Mouse (Mus musculus) lung, embryonic 15.5 days (tissue): ENCODE data around the gene Mad1l1. TPM values are rescaled to one million over a fixed set of nuclear protein-coding genes. Genes with fewer than 3 reads are reported as not detected.
A peak's percentile ranks its signal among the peaks of the same experiment; 100 is the strongest.

Experiments
- ATAC-seq: fragments of 200-750 bp; cut with Nextera tagmentation; 2 replicates; pipeline ENCODE4 v1.8.0; 2017; ENCODE audit warnings: moderate number of reproducible peaks, borderline replicate concordance; ENCODE audit not compliant: low FRiP score, low TSS enrichment; ENCODE audit errors: extremely low read depth
- H3K27ac ChIP-seq: fragments of 300-500 bp; sonication (generic); 2 replicates; pipeline ENCODE4 v1.5.1; 2015; ENCODE audit warnings: moderate library complexity, mild to moderate bottlenecking, inconsistent platforms
- H3K27me3 ChIP-seq: fragments of 300-500 bp; sonication (generic); 2 replicates; pipeline ENCODE4 v1.6.1; 2015; ENCODE audit warnings: inconsistent platforms
- H3K36me3 ChIP-seq: fragments of 300-500 bp; sonication (generic); 2 replicates; pipeline ENCODE4 v1.6.1; 2015; ENCODE audit warnings: inconsistent platforms
- H3K4me1 ChIP-seq: fragments of 300-500 bp; sonication (generic); 2 replicates; pipeline ENCODE4 v1.6.1; 2015; ENCODE audit warnings: inconsistent platforms
- H3K4me2 ChIP-seq: fragments of 300-500 bp; sonication (generic); 2 replicates; pipeline ENCODE4 v1.6.1; 2015; ENCODE audit warnings: inconsistent platforms, mild to moderate bottlenecking, moderate library complexity
- H3K4me3 ChIP-seq: fragments of 300-500 bp; sonication (generic); 2 replicates; pipeline ENCODE4 v1.5.1; 2015; ENCODE audit warnings: mild to moderate bottlenecking, inconsistent platforms
- H3K9ac ChIP-seq: fragments of 300-500 bp; sonication (generic); 2 replicates; pipeline ENCODE4 v1.6.1; 2015; ENCODE audit warnings: inconsistent platforms
- H3K9me3 ChIP-seq: fragments of 300-500 bp; sonication (generic); 2 replicates; pipeline ENCODE4 v1.6.1; 2016; ENCODE audit warnings: inconsistent platforms
- WGBS: fragments of 180-500 bp; shearing (Covaris S2); methylation state at CpG from one replicate; pipeline ENCODE4 v1.1.7; 2015; 5-methylcytosine and 5-hydroxymethylcytosine counted together
- polyA plus RNA-seq: library from polyadenylated mRNA; unstranded; fragments of >200 nt; fragmentation: Nextera tagmentation; extraction: Ambion mirVana; gene quantifications from 2 replicates; pipeline ENCODE4 v1.2.1, GENCODE M21; 2015

Gene Mad1l1
- polyA plus RNA-seq, 1 experiment from 2014 or later = 61.3 TPM

DNA sequence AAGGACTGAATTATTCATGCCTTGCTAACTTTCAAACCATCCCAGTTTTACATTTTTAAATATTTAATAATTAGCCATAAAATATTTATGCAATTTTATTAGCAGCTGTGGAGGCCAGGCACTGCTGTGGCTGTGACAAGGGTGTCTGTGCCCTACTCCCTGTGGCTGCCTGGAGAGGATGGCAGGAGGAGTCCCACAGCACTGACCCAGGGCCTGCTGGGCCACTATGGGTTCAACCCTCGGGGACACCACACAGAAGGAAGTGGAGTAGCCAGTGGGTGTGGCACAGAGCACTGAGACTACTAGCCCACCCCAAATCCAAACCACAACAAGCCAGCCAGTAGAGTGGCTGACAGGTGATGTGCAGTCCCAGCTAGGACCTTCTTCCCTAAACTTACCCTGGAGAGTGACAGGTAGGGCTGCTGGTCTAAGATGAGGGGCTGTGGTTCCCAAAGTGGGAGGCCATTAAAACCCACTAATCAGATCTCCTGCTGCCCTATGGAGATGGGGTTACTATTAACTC, 248.1 kb downstream of the Mad1l1 start:
- Histone ChIP-seq H3K27ac (no peak overlapping the region), H3K9me3 (no peaks in the 10 kb centered on the region), H3K4me2 (no peak overlapping the region), H3K36me3 (no peaks in the 10 kb centered on the region), H3K4me1 (0 out of 2 replicates have a peak, but pooled peaks cover 4% of the 10 kb centered on the region), H3K9ac (no peak overlapping the region), H3K27me3 (no peaks in the 10 kb centered on the region), H3K4me3 (no peak overlapping the region)
- 47% methylated on average over 1 of the region's 1 CpGs for WGBS
- no peak for ATAC-seq

DNA sequence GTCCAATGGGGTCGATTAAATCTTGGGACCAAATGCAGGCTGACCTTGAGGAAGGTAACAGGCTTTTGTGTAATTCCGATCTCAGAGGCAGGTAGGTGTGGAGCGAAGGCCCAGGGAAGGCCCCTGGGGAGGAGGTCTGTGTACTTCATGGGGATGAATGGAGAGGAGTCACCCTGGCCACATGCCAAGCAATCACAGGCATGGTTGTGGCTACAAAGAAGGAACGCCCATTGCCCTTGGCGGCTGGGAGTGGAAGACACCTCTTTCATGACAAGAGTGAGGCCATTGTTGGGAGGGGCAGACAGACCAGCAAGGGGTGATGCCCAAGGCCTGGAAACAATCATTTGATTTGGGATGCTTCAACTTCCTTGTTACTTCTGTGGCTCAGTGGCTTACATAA, 252.8 kb downstream of the Mad1l1 start:
- H3K4me2 ChIP-seq = no peak overlapping the region
- no peaks in the 10 kb centered on the region for H3K36me3 ChIP-seq
- H3K27me3 ChIP-seq = no peaks in the 10 kb centered on the region
- peak; percentile 31; the same call in 1 of the 2 replicates for ATAC-seq
- H3K27ac ChIP-seq = no peak overlapping the region
- no peak overlapping the region for H3K4me3 ChIP-seq
- H3K9me3 ChIP-seq = no peaks in the 10 kb centered on the region
- 0 out of 2 replicates have a peak, but pooled peaks cover 5% of the 10 kb centered on the region for H3K4me1 ChIP-seq
- WGBS = 60% methylated on average over 5 of the region's 5 CpGs
- no peak overlapping the region for H3K9ac ChIP-seq

DNA sequence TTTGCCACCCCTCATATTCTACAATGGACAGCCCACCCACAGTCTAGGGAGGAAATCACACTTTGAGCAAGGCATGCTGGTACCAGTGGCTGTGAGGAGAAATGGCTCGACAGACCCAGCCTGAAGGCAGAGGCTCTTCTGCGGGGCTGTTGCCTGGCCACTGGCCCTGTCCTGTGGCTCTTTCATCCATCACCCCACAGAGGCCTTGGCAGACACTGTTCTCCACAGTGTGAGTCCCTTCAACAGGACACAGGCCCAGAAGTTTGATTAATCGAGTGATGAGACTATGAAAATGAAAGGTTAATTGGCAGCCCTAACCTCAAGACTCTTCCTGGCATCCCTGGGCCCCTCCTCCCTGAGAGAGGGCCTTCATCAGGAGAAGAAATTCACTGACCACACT, 253.3 kb downstream of the Mad1l1 start:
- no peaks in the 10 kb centered on the region for H3K27me3 ChIP-seq
- no peaks in the 10 kb centered on the region for H3K36me3 ChIP-seq
- no peak overlapping the region for H3K9ac ChIP-seq
- WGBS = 43% methylated on average over 3 of the region's 3 CpGs
- H3K9me3 ChIP-seq = no peaks in the 10 kb centered on the region
- ATAC-seq = 0 out of 2 replicates have a peak, but pooled peaks have one; percentile 28
- H3K4me3 ChIP-seq = no peak overlapping the region
- H3K27ac ChIP-seq = no peak overlapping the region
- no peak overlapping the region for H3K4me2 ChIP-seq
- 0 out of 2 replicates have a peak, but pooled peaks cover 5% of the 10 kb centered on the region for H3K4me1 ChIP-seq

DNA sequence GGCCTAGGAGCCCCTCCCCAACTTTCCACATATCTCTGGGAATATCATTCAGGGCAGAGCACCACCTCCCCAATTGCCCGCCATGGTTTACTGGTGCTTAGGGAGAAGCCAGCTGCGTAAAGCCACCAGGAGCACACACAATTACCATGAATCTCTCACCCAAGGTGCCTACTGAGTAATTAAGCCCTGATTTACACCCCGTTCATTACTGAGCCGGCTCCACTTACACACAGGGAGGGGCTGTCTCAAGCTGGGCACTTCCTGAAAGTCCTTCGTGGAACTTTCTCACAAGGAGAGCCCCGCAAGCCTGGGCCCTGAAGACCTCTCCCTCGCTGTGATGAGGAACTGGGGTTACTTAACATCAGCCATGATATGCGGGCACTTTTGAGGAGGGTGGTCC, 254.6 kb downstream of the Mad1l1 start:
- Histone ChIP-seq H3K9ac (no peak overlapping the region), H3K4me1 (peaks cover 8% of the 10 kb centered on the region), H3K4me3 (no peak overlapping the region), H3K27ac (no peak overlapping the region), H3K27me3 (no peaks in the 10 kb centered on the region), H3K36me3 (no peaks in the 10 kb centered on the region), H3K4me2 (no peak overlapping the region), H3K9me3 (no peaks in the 10 kb centered on the region)
- 72% methylated on average over 8 of the region's 8 CpGs for WGBS
- ATAC-seq = no peak

DNA sequence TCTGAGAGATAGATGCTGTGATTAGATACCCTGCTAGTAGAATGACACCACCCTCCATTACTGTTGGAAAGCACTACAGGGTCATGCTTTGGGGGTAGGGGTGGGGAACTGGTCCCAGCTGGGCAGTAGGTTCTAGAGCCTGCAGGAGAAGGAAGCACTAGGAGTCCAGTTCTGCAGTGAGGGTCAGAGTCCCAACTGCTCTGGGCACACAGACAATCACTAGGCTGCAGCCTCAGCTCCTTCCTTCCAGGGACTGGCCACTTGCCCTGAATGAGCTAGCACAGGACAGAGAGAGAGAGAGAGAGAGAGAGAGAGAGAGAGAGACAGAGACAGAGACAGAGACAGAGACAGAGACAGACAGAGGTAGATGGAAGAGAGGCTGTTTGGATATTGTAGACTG, 255.1 kb downstream of the Mad1l1 start:
- peaks cover 13% of the 10 kb centered on the region for H3K4me1 ChIP-seq
- ATAC-seq = no peak
- H3K4me3 ChIP-seq = no peak overlapping the region
- H3K4me2 ChIP-seq = no peak overlapping the region
- no peaks in the 10 kb centered on the region for H3K27me3 ChIP-seq
- H3K27ac ChIP-seq = no peak overlapping the region
- no peaks in the 10 kb centered on the region for H3K9me3 ChIP-seq
- no peaks in the 10 kb centered on the region for H3K36me3 ChIP-seq
- no peak overlapping the region for H3K9ac ChIP-seq

DNA sequence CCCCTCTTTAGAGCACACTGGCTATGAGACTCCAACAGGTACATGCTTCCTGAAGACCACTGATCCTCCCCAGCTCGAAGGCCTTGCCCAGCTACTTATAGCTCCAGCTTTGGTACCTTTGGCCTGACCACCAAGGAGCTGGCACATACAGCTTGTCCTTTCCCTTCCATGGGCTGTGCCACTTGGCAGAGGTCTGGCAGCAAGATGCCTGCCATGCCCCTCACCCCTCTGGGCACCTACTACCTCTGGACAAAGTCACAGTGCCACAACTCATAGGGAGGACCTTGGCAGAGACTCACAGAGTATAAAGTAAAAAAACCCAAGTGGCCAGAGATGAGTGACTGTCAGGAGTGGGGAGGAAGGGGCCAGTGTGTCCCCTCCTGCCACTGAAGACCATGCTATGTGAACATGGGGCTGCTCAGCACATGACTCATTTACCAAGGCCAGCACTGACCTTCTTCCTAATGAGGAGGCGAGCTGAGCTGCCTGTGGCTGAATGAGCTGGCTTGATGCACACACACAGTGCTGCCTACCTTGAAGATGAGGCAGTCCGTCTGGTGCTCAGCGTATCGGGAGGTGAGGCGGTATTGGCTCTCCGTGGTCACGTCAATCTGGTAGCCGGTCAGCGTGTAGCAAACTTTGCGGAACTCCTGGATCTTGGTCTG, 255.9 kb downstream of the Mad1l1 start:
- Histone ChIP-seq H3K4me1 (peaks cover 18% of the 10 kb centered on the region), H3K9me3 (no peaks in the 10 kb centered on the region), H3K27ac (no peak overlapping the region), H3K27me3 (no peaks in the 10 kb centered on the region), H3K36me3 (no peaks in the 10 kb centered on the region), H3K9ac (no peak overlapping the region), H3K4me2 (no peak overlapping the region), H3K4me3 (no peak overlapping the region)
- no peak for ATAC-seq
- 94% methylated on average over 11 of the region's 11 CpGs for WGBS

DNA sequence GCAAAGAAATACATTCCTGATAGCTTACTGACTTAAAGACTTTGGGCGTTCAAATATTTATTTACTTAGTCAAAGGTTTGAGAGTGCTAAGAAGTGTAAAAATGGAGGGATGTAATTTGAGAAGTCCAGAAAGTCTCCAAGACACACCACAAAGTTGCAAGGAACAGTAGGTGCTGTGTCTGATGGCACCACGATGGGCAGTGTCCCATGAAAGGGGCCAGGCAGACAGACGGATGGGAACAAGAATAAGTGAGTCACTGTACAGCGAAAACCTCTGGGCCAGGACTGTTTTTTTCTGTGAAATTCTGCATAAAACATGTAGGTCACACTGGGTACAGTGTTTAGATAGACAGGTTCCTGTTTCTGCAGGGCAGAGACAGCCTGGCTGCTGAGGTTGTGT, 256.8 kb downstream of the Mad1l1 start:
- H3K27me3 ChIP-seq = no peaks in the 10 kb centered on the region
- H3K27ac ChIP-seq = no peak overlapping the region
- no peak overlapping the region for H3K4me3 ChIP-seq
- H3K36me3 ChIP-seq = no peaks in the 10 kb centered on the region
- peaks cover 18% of the 10 kb centered on the region for H3K4me1 ChIP-seq
- no peak overlapping the region for H3K9ac ChIP-seq
- H3K9me3 ChIP-seq = no peaks in the 10 kb centered on the region
- no peak overlapping the region for H3K4me2 ChIP-seq
- 46% methylated on average over 4 of the region's 4 CpGs for WGBS
- ATAC-seq = no peak

DNA sequence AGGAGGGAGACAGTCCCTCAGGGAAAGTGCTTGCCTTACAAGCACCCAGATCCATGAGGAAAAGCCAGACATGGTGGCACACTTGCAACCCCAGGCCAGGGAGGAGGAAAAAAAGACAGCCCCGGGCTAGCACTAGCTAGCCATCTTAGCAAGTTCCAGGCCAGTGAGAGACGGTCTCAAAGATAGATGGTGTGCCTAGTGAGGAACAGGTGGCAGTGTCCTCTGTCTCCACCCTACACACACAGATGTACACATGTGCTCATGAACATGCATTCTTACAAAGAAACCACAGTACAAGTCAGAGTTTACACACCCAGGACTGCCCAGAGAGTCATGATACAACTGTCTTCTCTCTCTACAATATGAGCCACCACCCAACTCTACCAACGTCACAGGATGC, 258.5 kb downstream of the Mad1l1 start:
- Histone ChIP-seq H3K4me1 (peaks cover 14% of the 10 kb centered on the region), H3K4me3 (no peak overlapping the region), H3K9me3 (no peaks in the 10 kb centered on the region), H3K27me3 (no peaks in the 10 kb centered on the region), H3K27ac (no peak overlapping the region), H3K4me2 (no peak overlapping the region), H3K36me3 (no peaks in the 10 kb centered on the region), H3K9ac (no peak overlapping the region)
- no peak for ATAC-seq
- WGBS = 80% methylated on average over 3 of the region's 3 CpGs

DNA sequence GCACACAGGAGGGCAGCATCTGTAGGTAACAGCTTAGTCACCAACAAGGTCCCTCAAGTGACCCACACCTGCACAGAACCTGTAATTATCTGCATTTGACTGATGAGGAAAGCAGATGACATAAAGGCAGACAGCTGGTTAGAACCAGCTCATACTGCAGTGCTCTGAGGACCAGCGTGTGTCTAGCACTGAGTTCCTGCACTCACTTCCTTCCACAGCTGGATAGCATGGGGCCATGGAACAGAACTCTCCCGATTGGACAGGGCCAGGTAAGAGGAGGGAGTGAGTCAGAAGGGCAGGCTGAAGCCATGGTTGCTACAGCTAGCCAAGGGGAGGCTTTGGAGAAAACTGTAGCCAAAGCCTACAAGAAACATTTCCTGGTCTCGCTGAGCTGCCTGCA, 259.0 kb downstream of the Mad1l1 start:
- Histone ChIP-seq H3K27me3 (no peaks in the 10 kb centered on the region), H3K36me3 (no peaks in the 10 kb centered on the region), H3K27ac (no peak overlapping the region), H3K4me1 (peaks cover 14% of the 10 kb centered on the region), H3K9me3 (no peaks in the 10 kb centered on the region), H3K4me2 (no peak overlapping the region), H3K4me3 (no peak overlapping the region), H3K9ac (no peak overlapping the region)
- no peak for ATAC-seq
- WGBS = 60% methylated on average over 3 of the region's 3 CpGs

DNA sequence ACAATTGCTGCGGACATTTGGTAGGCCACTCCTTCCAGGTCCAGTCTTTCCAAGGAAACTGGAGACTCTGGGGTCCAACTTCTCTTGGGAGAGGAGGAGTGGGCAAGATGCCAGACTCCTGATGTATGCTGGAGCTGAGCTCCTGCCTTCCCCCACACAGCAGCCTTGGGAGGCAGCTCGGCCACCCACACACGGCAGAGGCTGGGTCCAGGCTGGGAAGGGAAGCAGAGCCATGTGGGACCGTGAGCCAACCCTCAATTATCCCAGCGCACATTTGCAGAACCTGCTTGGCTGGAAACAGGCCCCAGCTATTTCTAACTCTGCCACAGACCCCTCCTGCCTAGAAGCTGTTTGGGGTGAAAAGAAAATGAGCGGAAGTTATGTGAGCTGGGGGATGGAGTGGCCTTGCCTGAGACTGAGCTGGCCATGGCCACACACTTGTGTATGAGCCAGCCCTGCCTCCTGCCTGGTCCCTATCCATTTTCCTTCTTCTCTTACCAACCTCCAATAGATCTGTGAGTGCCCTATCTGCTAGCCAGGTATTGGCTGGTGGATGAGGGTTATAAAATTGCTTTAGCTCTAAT, 260.0 kb downstream of the Mad1l1 start:
- peak overlapping the region; percentile 48 for H3K27ac ChIP-seq
- H3K36me3 ChIP-seq = no peaks in the 10 kb centered on the region
- H3K4me1 ChIP-seq = peaks cover 14% of the 10 kb centered on the region
- 18% methylated on average over 6 of the region's 6 CpGs for WGBS
- H3K27me3 ChIP-seq = no peaks in the 10 kb centered on the region
- H3K9ac ChIP-seq = no peak overlapping the region
- peak; percentile 86 for ATAC-seq
- no peak overlapping the region for H3K4me2 ChIP-seq
- no peak overlapping the region for H3K4me3 ChIP-seq
- H3K9me3 ChIP-seq = no peaks in the 10 kb centered on the region

DNA sequence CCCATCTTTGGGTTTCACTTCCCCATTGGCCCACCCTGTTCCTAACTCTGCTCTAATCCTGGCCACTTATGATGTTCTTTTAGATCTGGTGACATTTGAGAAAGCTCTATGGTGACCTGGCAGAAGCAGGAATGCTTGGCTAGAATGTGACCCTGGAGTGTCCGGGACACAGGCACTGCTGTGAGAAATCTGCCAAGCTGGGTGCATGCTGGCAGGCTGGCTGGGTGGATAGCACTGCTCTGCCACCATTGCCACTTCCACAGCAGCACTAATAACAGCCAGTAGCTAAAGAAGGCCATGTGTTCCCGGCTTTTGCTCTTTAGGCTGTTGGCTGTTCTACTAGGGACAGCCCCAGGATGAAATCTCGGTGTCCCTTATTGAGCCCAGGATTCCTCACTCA, 265.1 kb downstream of the Mad1l1 start:
- Histone ChIP-seq H3K4me1 (peaks cover 6% of the 10 kb centered on the region), H3K4me3 (no peak overlapping the region), H3K9ac (no peak overlapping the region), H3K36me3 (no peaks in the 10 kb centered on the region), H3K4me2 (no peak overlapping the region), H3K9me3 (no peaks in the 10 kb centered on the region), H3K27me3 (no peaks in the 10 kb centered on the region), H3K27ac (no peak overlapping the region)
- WGBS = 78% methylated on average over 3 of the region's 3 CpGs
- no peak for ATAC-seq

DNA sequence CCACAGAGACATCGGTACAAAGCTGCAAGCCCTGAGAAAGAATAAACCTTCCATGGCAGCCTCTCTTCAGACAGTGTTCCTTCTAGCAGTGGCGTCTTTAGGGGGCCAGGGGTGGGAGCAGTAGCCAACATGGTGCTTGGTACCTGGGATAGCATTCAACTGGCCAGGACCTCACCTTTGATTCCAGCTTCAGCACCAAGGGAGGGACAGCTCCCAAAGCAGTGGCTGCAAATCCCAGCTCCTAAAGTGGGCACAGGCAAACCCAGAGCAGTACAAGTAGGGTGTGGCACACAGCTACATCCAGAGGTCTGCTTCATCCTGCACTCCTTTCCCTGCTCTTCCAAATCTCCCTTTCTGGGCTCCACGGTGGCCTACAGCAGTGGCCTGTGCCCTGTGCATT, 265.9 kb downstream of the Mad1l1 start:
- Histone ChIP-seq H3K27me3 (no peaks in the 10 kb centered on the region), H3K9ac (no peak overlapping the region), H3K27ac (no peak overlapping the region), H3K36me3 (no peaks in the 10 kb centered on the region), H3K4me3 (no peak overlapping the region), H3K4me2 (no peak overlapping the region), H3K9me3 (no peaks in the 10 kb centered on the region), H3K4me1 (no peaks in the 10 kb centered on the region)
- WGBS = 79% methylated on average over 3 of the region's 3 CpGs
- no peak for ATAC-seq
